Mouse (Mus musculus) granulocyte monocyte progenitor cell, adult 5-6 weeks (primary cell): Measurements from ENCODE around the gene Tent4a. TPM values are rescaled to one million over a fixed set of nuclear protein-coding genes. Genes with fewer than 3 reads are reported as not detected.
A peak's percentile ranks its signal among the peaks of the same experiment; 100 is the strongest.

Experiments used
- ATAC-seq: replicated peaks from 2 replicates; pipeline ENCODE4 v1.8.0; 2016; ENCODE audit warnings: mild to moderate bottlenecking, moderate TSS enrichment, inconsistent platforms; ENCODE audit not compliant: poor library complexity, severe bottlenecking
- total RNA-seq, 2 experiments: library from RNA; stranded (forward) in 1 of 2; stranded (reverse) in 1 of 2; fragments of 200-712, 200-1000 nt in 1 of 2; fragments of >200 nt in 1 of 2; fragmentation: Nextera tagmentation in 1 of 2; gene quantifications; 2 replicates each; pipeline ENCODE4 v1.2.3; 2014 to 2017

The Tent4a gene
- total RNA-seq, 2 experiments from 2014 or later: 9.0 to 11.4 TPM

- no peak for ATAC-seq
Measured at GRCm38 (mm10) chr13:69547488-69548180, 13.2 kb upstream of the Tent4a start.

DNA sequence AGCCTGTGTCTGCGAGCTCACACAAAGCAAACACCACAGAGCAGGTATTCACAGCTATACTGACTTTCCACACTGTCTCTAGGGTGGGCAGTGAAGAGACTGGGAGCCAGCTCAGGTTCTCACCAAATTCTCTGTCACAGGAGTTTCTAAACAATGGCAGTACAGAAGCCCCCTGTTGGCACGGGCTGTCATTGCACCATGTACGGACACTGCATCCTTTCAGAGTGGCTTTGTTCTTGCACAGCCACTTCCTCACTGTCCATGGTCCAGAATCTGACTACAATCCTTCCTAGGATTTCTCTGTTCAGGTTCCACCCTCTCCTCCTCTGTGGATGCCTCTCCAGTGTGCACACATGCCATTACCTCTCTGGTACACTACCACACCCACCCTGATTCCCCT lies 10.6 kb upstream of the Tent4a start:
- peak; percentile 91 for ATAC-seq

DNA sequence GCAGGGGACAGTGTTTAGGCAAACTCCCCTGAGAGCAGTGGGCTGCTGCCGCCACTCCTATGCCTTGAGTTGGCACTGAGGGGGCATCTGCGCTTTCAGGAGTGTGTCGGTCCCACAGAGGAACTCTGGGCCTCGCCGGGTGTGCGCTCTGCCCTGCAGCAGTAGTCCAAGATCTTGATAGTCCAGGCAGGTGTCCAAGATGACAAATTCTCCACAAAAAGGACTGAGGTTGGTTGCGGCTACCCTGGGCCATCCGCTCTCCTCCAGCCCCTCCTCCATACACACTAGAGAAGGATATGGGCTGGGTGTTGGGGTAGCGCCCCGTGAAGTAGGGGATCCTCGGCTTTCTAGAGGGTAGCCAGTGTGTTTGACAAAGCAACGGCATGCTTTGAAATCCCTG lies 9.2 kb upstream of the Tent4a start:
- no peak for ATAC-seq

DNA sequence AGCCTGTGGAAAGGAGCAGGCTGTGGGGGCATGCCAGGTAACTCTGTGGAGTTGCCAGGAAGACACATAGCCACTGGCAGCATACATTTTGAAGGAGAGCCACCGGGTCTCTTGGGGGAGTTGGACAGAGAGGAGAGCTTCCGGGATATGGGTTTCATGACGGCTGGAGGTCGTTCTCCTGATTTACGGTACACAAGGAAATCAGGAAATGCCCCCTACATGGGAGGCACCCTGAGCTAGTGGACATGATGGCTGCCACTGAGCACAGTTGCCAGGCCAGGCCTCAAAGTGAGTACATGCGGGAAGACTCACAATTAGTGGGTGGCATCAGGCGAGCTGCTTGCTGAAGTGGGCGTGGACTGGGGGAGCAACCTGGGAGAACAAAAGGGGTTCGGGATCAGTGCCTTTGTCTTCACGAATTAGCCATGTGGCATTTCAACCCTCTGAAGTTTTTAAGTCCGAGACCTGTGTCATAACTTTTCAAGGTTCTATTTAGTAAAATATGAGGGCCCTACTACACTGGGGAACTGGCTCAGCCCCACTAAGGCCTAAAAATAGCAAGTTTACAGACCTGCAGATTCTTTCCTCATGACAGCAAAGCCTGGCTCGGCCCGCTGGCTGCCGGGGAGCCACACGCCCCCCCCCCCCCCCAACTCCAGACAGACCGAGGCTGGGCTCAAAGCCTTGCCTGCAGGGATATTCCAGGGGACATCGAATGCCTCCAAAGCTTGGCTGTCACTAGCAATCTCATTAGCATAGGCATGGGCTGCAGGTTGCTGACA lies 8.3 kb upstream of the Tent4a start:
- no peak for ATAC-seq

- ATAC-seq: no peak
Measured at GRCm38 (mm10) chr13:69541776-69542175, 7.4 kb upstream of the Tent4a start.

GRCm38 (mm10) chr13:69541209-69541608 lies 6.8 kb upstream of the Tent4a start:
- no peak for ATAC-seq

GRCm38 (mm10) chr13:69538327-69538726 lies 3.9 kb upstream of the Tent4a start:
- 0 out of 2 replicates have a peak, but pooled peaks have one; percentile 5 for ATAC-seq

GRCm38 (mm10) chr13:69537366-69537765 lies 2.9 kb upstream of the Tent4a start:
- no peak for ATAC-seq

GRCm38 (mm10) chr13:69536021-69536420 lies 1.6 kb upstream of the Tent4a start:
- ATAC-seq: no peak

DNA sequence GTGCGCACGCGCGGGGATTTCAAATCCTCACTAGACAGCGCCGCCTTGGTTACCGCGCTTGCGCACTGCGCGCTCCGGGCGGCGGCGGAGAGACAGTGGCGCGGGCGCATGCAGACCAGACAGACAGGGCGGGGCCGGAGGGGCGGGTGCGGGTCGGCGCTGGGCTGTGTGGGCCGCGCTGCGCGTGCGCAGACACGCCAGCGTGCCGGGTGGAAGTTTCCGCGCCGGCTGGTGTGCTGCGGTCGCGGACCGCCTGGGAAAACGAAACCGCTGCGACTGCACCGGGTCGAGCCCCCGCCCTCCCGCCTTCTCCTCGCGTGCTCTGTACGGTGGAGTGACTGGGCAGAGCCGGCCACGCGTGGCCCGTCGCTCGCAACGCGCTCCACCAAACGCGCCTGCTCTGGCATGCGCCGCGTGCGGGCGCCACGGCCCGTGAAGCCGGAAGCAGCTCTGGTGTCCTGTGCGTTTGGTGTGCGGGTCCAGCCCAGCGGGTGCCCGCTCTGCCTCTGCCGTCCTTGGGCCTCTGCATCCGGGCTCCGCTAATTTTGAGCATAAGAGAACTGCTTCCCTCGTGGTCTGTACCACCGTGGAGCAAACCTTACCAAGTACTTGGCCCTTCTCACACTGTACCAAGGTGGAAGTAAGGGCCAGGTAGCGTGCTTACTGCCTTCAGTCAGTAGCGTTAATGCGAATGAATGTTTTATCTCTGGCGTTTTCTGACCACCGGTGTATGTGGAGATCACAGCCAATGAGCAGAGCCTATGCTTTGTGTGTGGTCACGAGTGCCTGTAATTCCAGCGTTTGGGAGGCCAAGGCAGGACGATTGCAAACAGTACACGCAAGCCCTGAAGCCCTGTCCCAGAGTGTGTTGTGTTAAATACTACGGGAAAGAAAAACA lies 486 bp upstream of the Tent4a start:
- peak; percentile 67 for ATAC-seq

- 0 out of 2 replicates have a peak, but pooled peaks have one; percentile 5 for ATAC-seq
Measured at GRCm38 (mm10) chr13:69533405-69534333, 748 bp downstream of the Tent4a start, which contains the start of gene Nsun2. Nsun2 (plus strand) TSS chr13:69533746.

DNA sequence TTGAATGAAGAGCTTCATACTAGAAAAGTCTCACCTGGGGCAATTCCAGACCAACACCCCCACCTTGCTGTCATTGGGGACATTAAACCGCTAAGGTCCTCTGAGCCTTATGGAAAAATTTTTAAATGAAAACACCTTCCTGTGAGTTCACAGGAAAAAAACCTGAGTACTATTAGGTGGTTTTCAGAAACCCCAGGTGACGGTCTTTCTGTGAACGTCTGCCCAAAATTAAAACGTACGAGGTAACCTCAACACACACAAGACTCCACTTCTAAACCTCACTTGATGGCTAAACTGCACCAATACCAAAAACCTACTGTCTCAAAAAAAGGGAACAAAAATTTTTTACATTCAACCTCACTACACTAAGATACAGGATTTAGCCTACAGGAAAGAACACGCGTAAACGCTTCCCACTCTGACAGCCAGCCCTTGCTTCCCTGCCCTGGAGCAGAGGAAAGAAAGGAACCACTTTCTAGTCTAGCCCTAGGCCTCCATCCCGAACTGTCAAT lies 1.5 kb downstream of the Tent4a start:
- peak; percentile 10; the same call in 1 of the 2 replicates for ATAC-seq

DNA sequence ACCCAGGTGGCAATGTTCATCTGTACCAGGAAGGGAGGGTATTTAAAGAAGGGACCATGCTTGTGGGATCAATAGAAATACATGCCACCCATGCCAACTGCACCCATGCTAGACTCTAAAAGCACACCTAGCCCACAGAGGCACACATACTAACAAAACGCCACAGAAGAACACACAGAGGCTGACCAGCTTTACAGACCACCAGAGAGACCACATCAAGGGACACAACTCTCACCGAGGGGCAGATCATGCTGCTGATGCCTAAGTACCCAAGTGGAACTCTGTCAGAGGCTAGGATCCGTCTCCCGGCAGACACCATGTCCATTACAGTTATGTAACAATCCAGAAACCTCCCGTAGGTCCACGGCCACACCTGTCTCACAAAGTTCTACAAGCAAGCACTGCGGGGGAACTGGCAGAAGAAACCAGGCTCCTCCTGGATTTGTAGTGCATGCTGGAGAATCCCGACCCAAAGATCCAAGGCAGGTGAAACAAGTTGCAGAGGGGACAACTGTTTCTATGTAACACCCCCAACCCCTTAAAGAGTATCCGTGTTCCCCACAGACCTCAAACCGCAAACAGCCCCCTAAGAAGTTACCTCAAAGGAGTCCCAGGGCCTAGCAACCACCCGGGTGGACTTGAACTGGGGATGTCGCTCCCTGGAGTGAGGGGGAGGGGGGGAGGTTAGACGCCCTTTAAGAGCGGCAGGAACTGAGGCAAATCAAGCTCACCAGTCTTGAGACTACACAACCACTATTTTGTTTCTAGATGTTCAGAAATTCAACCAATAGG lies 2.1 kb downstream of the Tent4a start:
- no peak for ATAC-seq

DNA sequence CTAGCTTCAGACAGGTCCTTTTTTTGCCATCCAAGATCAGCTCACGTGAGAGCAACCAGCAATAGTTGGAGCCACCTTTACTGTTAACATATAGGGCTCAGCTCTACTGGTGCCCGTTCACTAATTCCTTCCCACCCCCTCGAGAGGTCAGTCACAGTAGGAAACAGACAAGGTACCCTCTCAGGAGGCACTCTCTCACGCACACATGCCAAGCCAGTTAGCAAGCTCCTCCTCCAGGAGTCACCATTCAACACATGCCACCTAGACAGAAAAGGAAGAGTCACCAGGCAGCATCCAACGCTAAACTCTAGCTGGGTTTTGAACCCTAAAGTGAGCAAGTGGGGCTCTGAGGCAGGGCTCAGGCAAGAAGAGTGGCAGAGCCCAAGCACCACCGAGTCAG lies 3.0 kb downstream of the Tent4a start:
- ATAC-seq: no peak

GRCm38 (mm10) chr13:69530951-69531350 lies 3.5 kb downstream of the Tent4a start:
- ATAC-seq: no peak

GRCm38 (mm10) chr13:69530156-69530555 lies 4.3 kb downstream of the Tent4a start:
- ATAC-seq: no peak

GRCm38 (mm10) chr13:69528531-69528930 lies 5.9 kb downstream of the Tent4a start:
- no peak for ATAC-seq

- peak; percentile 26; the same call in 1 of the 2 replicates for ATAC-seq
Measured at GRCm38 (mm10) chr13:69525867-69526266, 8.6 kb downstream of the Tent4a start.

GRCm38 (mm10) chr13:69524158-69524530 lies 10.3 kb downstream of the Tent4a start:
- ATAC-seq: no peak
